Mouse (Mus musculus): Measurements from ENCODE around the gene Foxg1. TPM values are rescaled to one million over a fixed set of nuclear protein-coding genes. Genes with fewer than 3 reads are reported as not detected.
A peak's percentile ranks its signal among the peaks of the same experiment; 100 is the strongest.

The Foxg1 gene
- polyA plus RNA-seq, 1 experiment from 2014 or later = not detected

- ATAC-seq = no peak
- peak overlapping the region; percentile 26 for H3K4me3 ChIP-seq (ENCODE audit: low read depth, low read length)
- WGBS = under 1% methylated on average over 14 of the region's 14 CpGs
- no peak overlapping the region for H3K27ac ChIP-seq (ENCODE audit: low read depth, low read length)
- peak; percentile 70 for TF ChIP-seq CTCF (IDR thresholded peaks at IDR 0.05; ENCODE audit: low read depth)
- H3K4me2 ChIP-seq (replicated peaks; ENCODE audit: low read depth) = peak overlapping the region; percentile 37
- H3K9me3 ChIP-seq (ENCODE audit: control insufficient read depth) = no peaks in the 10 kb centered on the region
- H3K4me1 ChIP-seq (replicated peaks; ENCODE audit: control insufficient read depth, insufficient read depth, low read length) = no peaks in the 10 kb centered on the region
- H3K9ac ChIP-seq (ENCODE audit: low read depth, low read length) = no peak overlapping the region
- H3K27me3 ChIP-seq (replicated peaks; ENCODE audit: control insufficient read depth, insufficient read depth, low read length) = peaks cover 73% of the 10 kb centered on the region
- no peaks in the 10 kb centered on the region for H3K36me3 ChIP-seq (ENCODE audit: control insufficient read depth, insufficient read depth)
Observed at GRCm38 (mm10) chr12:49374606-49374995, 7.9 kb upstream of the Foxg1 start.

GRCm38 (mm10) chr12:49375427-49376317, 6.8 kb upstream of the Foxg1 start:
- no peak overlapping the region for H3K4me3 ChIP-seq (ENCODE audit: low read depth, low read length)
- no peak for TF ChIP-seq CTCF (IDR thresholded peaks at IDR 0.05; ENCODE audit: low read depth)
- no peaks in the 10 kb centered on the region for H3K4me1 ChIP-seq (replicated peaks; ENCODE audit: control insufficient read depth, insufficient read depth, low read length)
- WGBS = 5% methylated on average over 15 of the region's 15 CpGs
- H3K27ac ChIP-seq (ENCODE audit: low read depth, low read length) = no peak overlapping the region
- H3K9ac ChIP-seq (ENCODE audit: low read depth, low read length) = no peak overlapping the region
- no peak for ATAC-seq
- no peak overlapping the region for H3K4me2 ChIP-seq (replicated peaks; ENCODE audit: low read depth)
- no peaks in the 10 kb centered on the region for H3K9me3 ChIP-seq (ENCODE audit: control insufficient read depth)
- no peaks in the 10 kb centered on the region for H3K36me3 ChIP-seq (ENCODE audit: control insufficient read depth, insufficient read depth)
- H3K27me3 ChIP-seq (replicated peaks; ENCODE audit: control insufficient read depth, insufficient read depth, low read length) = peaks cover 83% of the 10 kb centered on the region

GRCm38 (mm10) chr12:49376318-49376992, 6.0 kb upstream of the Foxg1 start:
- no peak for TF ChIP-seq CTCF (IDR thresholded peaks at IDR 0.05; ENCODE audit: low read depth)
- Histone ChIP-seq H3K27me3 (replicated peaks; ENCODE audit: control insufficient read depth, insufficient read depth, low read length) (peaks cover 91% of the 10 kb centered on the region), H3K4me3 (ENCODE audit: low read depth, low read length) (no peak overlapping the region), H3K4me1 (replicated peaks; ENCODE audit: control insufficient read depth, insufficient read depth, low read length) (no peaks in the 10 kb centered on the region), H3K36me3 (ENCODE audit: control insufficient read depth, insufficient read depth) (no peaks in the 10 kb centered on the region), H3K9ac (ENCODE audit: low read depth, low read length) (no peak overlapping the region), H3K27ac (ENCODE audit: low read depth, low read length) (no peak overlapping the region), H3K9me3 (ENCODE audit: control insufficient read depth) (no peaks in the 10 kb centered on the region), H3K4me2 (replicated peaks; ENCODE audit: low read depth) (no peak overlapping the region)
- no peak for ATAC-seq
- 3% methylated on average over 19 of the region's 19 CpGs for WGBS

GRCm38 (mm10) chr12:49377281-49377970, 5.0 kb upstream of the Foxg1 start:
- H3K4me1 ChIP-seq (replicated peaks; ENCODE audit: control insufficient read depth, insufficient read depth, low read length) = no peaks in the 10 kb centered on the region
- WGBS = 1% methylated on average over 15 of the region's 15 CpGs
- no peak for TF ChIP-seq CTCF (IDR thresholded peaks at IDR 0.05; ENCODE audit: low read depth)
- H3K9me3 ChIP-seq (ENCODE audit: control insufficient read depth) = no peaks in the 10 kb centered on the region
- no peak overlapping the region for H3K27ac ChIP-seq (ENCODE audit: low read depth, low read length)
- no peak for ATAC-seq
- no peaks in the 10 kb centered on the region for H3K36me3 ChIP-seq (ENCODE audit: control insufficient read depth, insufficient read depth)
- H3K9ac ChIP-seq (ENCODE audit: low read depth, low read length) = no peak overlapping the region
- peaks cover 99% of the 10 kb centered on the region for H3K27me3 ChIP-seq (replicated peaks; ENCODE audit: control insufficient read depth, insufficient read depth, low read length)
- H3K4me2 ChIP-seq (replicated peaks; ENCODE audit: low read depth) = no peak overlapping the region
- no peak overlapping the region for H3K4me3 ChIP-seq (ENCODE audit: low read depth, low read length)

GRCm38 (mm10) chr12:49378920-49379319, 3.5 kb upstream of the Foxg1 start:
- Histone ChIP-seq H3K4me3 (ENCODE audit: low read depth, low read length) (no peak overlapping the region), H3K9me3 (ENCODE audit: control insufficient read depth) (no peaks in the 10 kb centered on the region), H3K27me3 (replicated peaks; ENCODE audit: control insufficient read depth, insufficient read depth, low read length) (peaks cover 99% of the 10 kb centered on the region), H3K27ac (ENCODE audit: low read depth, low read length) (no peak overlapping the region), H3K36me3 (ENCODE audit: control insufficient read depth, insufficient read depth) (no peaks in the 10 kb centered on the region), H3K4me1 (replicated peaks; ENCODE audit: control insufficient read depth, insufficient read depth, low read length) (no peaks in the 10 kb centered on the region), H3K4me2 (replicated peaks; ENCODE audit: low read depth) (no peak overlapping the region), H3K9ac (ENCODE audit: low read depth, low read length) (no peak overlapping the region)
- no peak for TF ChIP-seq CTCF (IDR thresholded peaks at IDR 0.05; ENCODE audit: low read depth)
- 0% methylated on average over 1 of the region's 1 CpGs for WGBS
- ATAC-seq = no peak

DNA sequence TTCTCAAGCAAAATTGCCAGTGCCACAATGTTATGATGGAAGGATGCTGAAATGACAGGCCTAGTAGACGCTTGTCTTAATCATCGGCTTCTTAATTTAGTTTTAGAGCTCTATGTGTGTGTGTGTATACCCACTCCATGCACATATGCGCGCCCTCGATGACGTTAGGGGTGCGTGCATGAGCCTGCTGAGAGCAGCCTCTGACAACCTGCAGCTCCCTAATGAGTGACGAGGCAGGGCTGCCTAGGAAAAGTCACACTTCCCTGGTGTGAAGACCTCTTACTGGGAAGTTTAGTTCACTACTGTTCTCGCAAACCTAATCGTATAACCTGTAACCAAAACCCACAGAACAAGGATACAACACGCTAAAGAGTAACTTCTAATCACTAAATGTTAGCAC, 3.0 kb upstream of the Foxg1 start:
- Histone ChIP-seq H3K9me3 (ENCODE audit: control insufficient read depth) (no peaks in the 10 kb centered on the region), H3K27me3 (replicated peaks; ENCODE audit: control insufficient read depth, insufficient read depth, low read length) (peaks cover 99% of the 10 kb centered on the region), H3K27ac (ENCODE audit: low read depth, low read length) (no peak overlapping the region), H3K4me3 (ENCODE audit: low read depth, low read length) (no peak overlapping the region), H3K4me1 (replicated peaks; ENCODE audit: control insufficient read depth, insufficient read depth, low read length) (no peaks in the 10 kb centered on the region), H3K9ac (ENCODE audit: low read depth, low read length) (no peak overlapping the region), H3K4me2 (replicated peaks; ENCODE audit: low read depth) (no peak overlapping the region), H3K36me3 (ENCODE audit: control insufficient read depth, insufficient read depth) (no peaks in the 10 kb centered on the region)
- no peak for TF ChIP-seq CTCF (IDR thresholded peaks at IDR 0.05; ENCODE audit: low read depth)
- ATAC-seq = no peak
- WGBS = 4% methylated on average over 11 of the region's 11 CpGs
